Mouse (Mus musculus): ENCODE measurements around the gene Ccdc85c.

GRCm38 (mm10) chr12:108309116-108309794 is 34.0 kb upstream of the Ccdc85c start:
- TF ChIP-seq CTCF (IDR thresholded peaks at IDR 0.05; ENCODE audit: extremely low read depth, insufficient read depth, insufficient read length, insufficient replicate concordance) (no peak), POLR2A (IDR thresholded peaks at IDR 0.05; ENCODE audit: low read depth, low read length) (no peak)
